Mouse (Mus musculus) limb, embryonic 14.5 days (tissue): ENCODE measurements around the gene Chp1. TPM values are rescaled to one million over a fixed set of nuclear protein-coding genes. Genes with fewer than 3 reads are reported as not detected.

Experiments
- ATAC-seq: fragments of 200-750 bp; cut with Nextera tagmentation; 2 replicates; pipeline ENCODE4 v1.8.0; 2017; ENCODE audit warnings: low read depth, moderate number of reproducible peaks, moderate TSS enrichment; ENCODE audit not compliant: low FRiP score
- DNase-seq: peaks from one replicate; pipeline ENCODE4 v3.0.0-alpha.2; 2015; ENCODE audit warnings: low spot score
- H3K27ac ChIP-seq: fragments of 300-500 bp; sonication (generic); replicated peaks from 2 replicates; pipeline ENCODE4 v1.5.1; 2014; ENCODE audit warnings: low read depth, mild to moderate bottlenecking, low read length, moderate library complexity, mixed read lengths
- H3K27me3 ChIP-seq: fragments of 300-500 bp; sonication (generic); 2 replicates; pipeline ENCODE4 v1.6.1; 2014; ENCODE audit warnings: low read length, mixed read lengths; ENCODE audit not compliant: control insufficient read depth, insufficient read depth
- H3K36me3 ChIP-seq: fragments of 300-500 bp; sonication (generic); 2 replicates; pipeline ENCODE4 v1.6.1; 2014; ENCODE audit warnings: mild to moderate bottlenecking, low read length, moderate library complexity, mixed read lengths; ENCODE audit not compliant: control insufficient read depth, insufficient read depth
- H3K4me1 ChIP-seq: fragments of 300-500 bp; sonication (generic); 2 replicates; pipeline ENCODE4 v1.6.1; 2014; ENCODE audit warnings: antibody characterized with exemption, low read length, mixed read lengths; ENCODE audit not compliant: control insufficient read depth, insufficient read depth
- H3K4me2 ChIP-seq: fragments of 300-500 bp; sonication (generic); replicated peaks from 2 replicates; pipeline ENCODE4 v1.6.1; 2014; ENCODE audit warnings: low read depth, mild to moderate bottlenecking, low read length, moderate library complexity; ENCODE audit not compliant: severe bottlenecking
- H3K4me3 ChIP-seq: fragments of 300-500 bp; sonication (generic); replicated peaks from 2 replicates; pipeline ENCODE4 v1.5.1; 2014; ENCODE audit warnings: low read length
- H3K9ac ChIP-seq: fragments of 300-500 bp; sonication (generic); 2 replicates; pipeline ENCODE4 v1.6.1; 2014; ENCODE audit warnings: mild to moderate bottlenecking, low read depth, low read length, moderate library complexity; ENCODE audit not compliant: severe bottlenecking
- H3K9me3 ChIP-seq: fragments of 300-500 bp; sonication (generic); 2 replicates; pipeline ENCODE4 v1.6.1; 2016; ENCODE audit warnings: low read length; ENCODE audit not compliant: control insufficient read depth
- POLR2A ChIP-seq: fragments of 200-500 bp; IDR thresholded peaks from 2 replicates; pipeline ENCODE4 v1.8.0; 2012; ENCODE audit warnings: inconsistent platforms, mild to moderate bottlenecking, moderate library complexity, borderline replicate concordance; ENCODE audit not compliant: insufficient read depth, insufficient read length; ENCODE audit errors: extremely low read depth
- WGBS: fragments of 180-500 bp; shearing (Covaris S2); extraction: QIAGEN DNeasy Blood & Tissue Kit; methylation state at CpG from one replicate; pipeline ENCODE4 v1.1.7; 2014; 5-methylcytosine and 5-hydroxymethylcytosine counted together
- polyA plus RNA-seq, 2 experiments: library from polyadenylated mRNA; depleted of rRNA in 1 of 2; stranded (reverse) in 1 of 2; unstranded in 1 of 2; fragments of >200 nt; fragmentation: Nextera tagmentation in 1 of 2; extraction: Ambion mirVana in 1 of 2; gene quantifications; 2 replicates each; pipeline versions ENCODE4 v1.2.1 to v1.2.3; 2012 to 2014

The Chp1 gene
- polyA plus RNA-seq, 2 experiments: 53.8 to 55.6 TPM

DNA sequence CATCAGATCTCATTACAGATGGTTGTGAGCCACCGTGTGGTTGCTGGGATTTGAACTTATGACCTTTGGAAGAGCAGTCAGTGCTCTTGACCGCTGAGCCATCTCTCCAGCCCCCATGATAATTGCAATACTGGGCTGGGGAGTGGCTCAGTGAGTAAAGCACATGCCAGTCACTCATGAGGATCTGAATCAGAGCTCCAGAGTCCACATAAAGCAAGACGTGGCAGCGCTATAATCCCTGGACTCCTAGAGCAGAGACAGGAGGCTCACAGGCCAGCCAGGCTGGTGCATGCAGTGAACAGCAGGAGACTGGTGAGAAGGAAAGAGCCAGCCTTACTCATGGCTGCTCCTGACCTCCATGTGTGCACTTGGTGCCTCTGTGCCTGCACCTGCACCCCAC is 22.1 kb upstream of the Chp1 start:
- Histone ChIP-seq H3K27me3 (no peaks in the 10 kb centered on the region), H3K9ac (no peak overlapping the region), H3K9me3 (no peaks in the 10 kb centered on the region), H3K4me1 (no peaks in the 10 kb centered on the region), H3K36me3 (no peaks in the 10 kb centered on the region), H3K4me3 (no peak overlapping the region), H3K27ac (no peak overlapping the region), H3K4me2 (no peak overlapping the region)
- TF ChIP-seq POLR2A: no peak
- no peak for ATAC-seq
- WGBS: 46% methylated on average over 4 of the region's 4 CpGs
- no peak for DNase-seq

DNA sequence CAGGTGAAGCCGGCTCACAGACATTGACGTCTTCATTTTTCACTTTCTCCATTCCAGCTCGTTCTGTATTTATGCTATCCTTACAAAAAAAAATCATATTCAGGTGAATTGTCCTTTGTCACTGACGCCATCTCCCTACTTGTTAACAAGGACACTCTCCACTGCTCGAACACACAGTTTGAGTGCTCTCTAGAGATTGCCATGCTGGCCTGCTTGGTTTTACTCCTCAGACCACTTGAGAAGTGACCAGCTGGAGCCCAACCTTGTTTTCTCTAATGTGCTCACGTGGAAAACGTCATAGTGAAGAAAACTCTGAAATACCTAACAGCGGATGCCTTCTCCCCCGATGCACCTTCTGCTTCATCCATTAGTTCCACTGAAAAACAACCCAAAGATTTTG is 8.7 kb upstream of the Chp1 start:
- Histone ChIP-seq H3K36me3 (no peaks in the 10 kb centered on the region), H3K4me2 (no peak overlapping the region), H3K27ac (no peak overlapping the region), H3K4me3 (no peak overlapping the region), H3K27me3 (no peaks in the 10 kb centered on the region), H3K4me1 (no peaks in the 10 kb centered on the region), H3K9ac (no peak overlapping the region), H3K9me3 (no peaks in the 10 kb centered on the region)
- ATAC-seq (no peak), DNase-seq (no peak)
- WGBS: 81% methylated on average over 9 of the region's 9 CpGs
- TF ChIP-seq POLR2A: no peak

DNA sequence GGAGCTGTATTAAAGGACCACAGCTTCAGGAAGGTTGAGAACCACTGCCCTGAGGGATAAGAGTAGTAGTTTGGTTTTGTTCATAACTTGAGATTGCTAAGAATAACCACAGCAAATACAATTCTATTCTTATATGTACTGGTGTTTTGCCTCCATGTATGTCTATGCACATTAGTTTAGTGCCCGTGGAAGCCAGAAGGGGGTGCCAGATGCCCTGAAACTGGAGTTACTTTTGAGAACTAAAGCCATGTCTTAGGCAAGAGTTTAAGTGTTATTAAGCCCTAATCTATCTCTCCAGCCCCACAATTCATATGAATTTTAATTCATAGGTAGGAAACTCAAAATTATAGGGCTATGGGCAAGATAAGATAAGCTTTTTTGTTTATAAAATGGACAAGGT is 5.4 kb upstream of the Chp1 start:
- Histone ChIP-seq H3K9me3 (no peaks in the 10 kb centered on the region), H3K36me3 (no peaks in the 10 kb centered on the region), H3K27me3 (no peaks in the 10 kb centered on the region), H3K4me2 (no peak overlapping the region), H3K9ac (no peak overlapping the region), H3K27ac (no peak overlapping the region), H3K4me3 (no peak overlapping the region), H3K4me1 (no peaks in the 10 kb centered on the region)
- 21% methylated on average over 1 of the region's 1 CpGs for WGBS
- DNase-seq: peak; percentile 17
- no peak for TF ChIP-seq POLR2A
- no peak for ATAC-seq

DNA sequence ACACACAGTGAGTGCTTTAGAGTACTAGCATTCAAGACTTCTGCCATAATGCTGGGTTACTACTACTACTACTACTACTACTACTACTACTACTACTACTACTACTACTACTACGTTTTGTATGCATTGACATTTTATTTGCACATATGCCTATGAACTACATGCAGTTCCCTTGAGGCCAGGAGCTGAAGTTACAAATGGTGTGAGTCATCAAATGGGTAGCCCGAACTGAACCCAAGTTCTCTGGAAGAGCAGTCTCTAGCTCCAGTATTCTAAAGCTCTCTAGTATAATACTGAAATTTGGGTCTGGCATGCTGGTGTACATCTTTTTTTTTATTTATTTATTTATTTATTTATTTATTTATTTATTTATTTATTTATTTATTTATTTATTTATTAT is 3.8 kb upstream of the Chp1 start:
- no peak for ATAC-seq
- Histone ChIP-seq H3K4me1 (peaks cover 3% of the 10 kb centered on the region), H3K36me3 (no peaks in the 10 kb centered on the region), H3K27me3 (no peaks in the 10 kb centered on the region), H3K4me3 (no peak overlapping the region), H3K27ac (no peak overlapping the region), H3K9me3 (no peaks in the 10 kb centered on the region), H3K4me2 (no peak overlapping the region), H3K9ac (no peak overlapping the region)
- 76% methylated on average over 2 of the region's 2 CpGs for WGBS
- DNase-seq: no peak
- no peak for TF ChIP-seq POLR2A

DNA sequence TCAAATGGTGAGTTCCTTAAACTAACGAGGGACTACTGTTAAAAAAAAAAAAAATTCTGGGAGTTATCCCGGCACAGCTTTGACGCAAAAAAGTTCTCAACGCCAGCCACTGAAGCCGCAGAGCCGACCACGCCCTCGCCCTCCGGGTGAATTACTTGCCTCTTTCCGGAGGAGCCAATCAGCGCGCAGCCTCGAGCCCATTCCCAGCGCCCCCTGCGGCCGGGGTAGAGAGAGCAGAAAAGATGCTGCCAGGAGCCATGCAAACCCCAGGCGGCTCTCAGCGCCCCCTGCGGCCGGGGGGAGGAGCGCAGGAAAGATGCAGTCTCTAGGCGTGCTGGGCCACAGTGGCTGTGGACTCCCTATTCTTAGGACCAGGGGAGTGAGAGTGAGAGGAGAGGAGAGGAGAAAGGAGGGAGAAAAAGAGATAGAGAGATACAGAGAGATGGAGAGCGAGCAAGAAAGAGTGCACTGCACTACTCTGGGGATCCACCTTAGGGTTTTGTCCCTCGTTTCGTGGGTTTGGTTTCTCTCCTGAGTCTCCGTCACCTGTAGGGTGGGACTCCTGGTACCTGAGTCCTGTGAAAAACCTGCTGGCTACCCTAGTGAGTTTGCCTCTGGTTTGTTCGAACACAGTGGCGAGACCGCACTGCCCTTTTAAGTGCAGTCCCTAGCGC is 512 bp upstream of the Chp1 start:
- peak; percentile 76 for ATAC-seq
- 3% methylated on average over 30 of the region's 30 CpGs for WGBS

More for the DNA sequence above, 512 bp upstream of the Chp1 start:
- peak overlapping the region; percentile 58 for H3K4me2 ChIP-seq
- H3K4me1 ChIP-seq: peaks cover 9% of the 10 kb centered on the region
- H3K27me3 ChIP-seq: no peaks in the 10 kb centered on the region
- TF ChIP-seq POLR2A: no peak
- H3K9me3 ChIP-seq: no peaks in the 10 kb centered on the region
- DNase-seq: peak; percentile 77
- peak overlapping the region; percentile 65 for H3K4me3 ChIP-seq
- H3K36me3 ChIP-seq: no peaks in the 10 kb centered on the region
- H3K9ac ChIP-seq: peak overlapping the region; percentile 17; the same call in 1 of the 2 replicates
- H3K27ac ChIP-seq: peak overlapping the region; percentile 61; the same call in 1 of the 2 replicates
